Mouse (Mus musculus): ENCODE data around the gene Zfp710.
"Not testable (repeated sequence)": the region's sequence is repeated elsewhere in the genome, so short reads cannot be mapped to it uniquely, and the experiment has no call there.

Gene Zfp710

DNA sequence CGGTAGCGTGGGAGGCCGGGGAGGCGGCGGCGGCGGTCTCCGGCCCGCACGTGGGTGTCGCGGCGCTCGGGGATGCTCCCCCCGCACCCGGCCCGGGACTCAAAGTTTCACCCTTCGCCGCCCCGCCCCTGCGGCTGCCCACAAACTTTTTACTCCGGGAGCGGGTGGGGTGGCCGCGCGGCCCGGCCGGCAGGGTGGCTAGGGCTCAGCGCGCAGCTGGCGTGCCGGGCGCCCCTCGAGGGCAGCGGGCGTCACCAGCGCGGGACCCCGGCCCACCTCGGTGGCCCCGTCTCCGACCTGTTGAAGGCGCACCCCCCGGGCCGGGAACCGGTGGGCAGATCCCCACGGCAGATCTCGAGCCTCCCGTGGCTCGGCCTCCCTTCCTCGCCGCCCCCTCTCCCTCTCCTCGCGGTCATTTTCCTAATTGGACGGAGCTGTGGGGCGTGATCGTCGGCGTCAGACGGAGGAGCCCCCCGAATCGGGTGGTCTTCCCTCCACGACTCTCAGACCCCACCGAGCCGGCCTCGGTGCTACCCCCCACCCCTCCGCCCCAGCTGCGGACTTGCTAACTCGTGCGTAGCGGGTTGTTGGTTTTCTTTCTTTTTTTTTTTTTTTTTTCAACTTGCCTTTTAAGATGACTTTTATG lies 2.5 kb downstream of the Zfp710 start:
- peak; percentile 46 to 55 for DNase-seq (ENCODE audit: low spot score in 2 of 2)

DNA sequence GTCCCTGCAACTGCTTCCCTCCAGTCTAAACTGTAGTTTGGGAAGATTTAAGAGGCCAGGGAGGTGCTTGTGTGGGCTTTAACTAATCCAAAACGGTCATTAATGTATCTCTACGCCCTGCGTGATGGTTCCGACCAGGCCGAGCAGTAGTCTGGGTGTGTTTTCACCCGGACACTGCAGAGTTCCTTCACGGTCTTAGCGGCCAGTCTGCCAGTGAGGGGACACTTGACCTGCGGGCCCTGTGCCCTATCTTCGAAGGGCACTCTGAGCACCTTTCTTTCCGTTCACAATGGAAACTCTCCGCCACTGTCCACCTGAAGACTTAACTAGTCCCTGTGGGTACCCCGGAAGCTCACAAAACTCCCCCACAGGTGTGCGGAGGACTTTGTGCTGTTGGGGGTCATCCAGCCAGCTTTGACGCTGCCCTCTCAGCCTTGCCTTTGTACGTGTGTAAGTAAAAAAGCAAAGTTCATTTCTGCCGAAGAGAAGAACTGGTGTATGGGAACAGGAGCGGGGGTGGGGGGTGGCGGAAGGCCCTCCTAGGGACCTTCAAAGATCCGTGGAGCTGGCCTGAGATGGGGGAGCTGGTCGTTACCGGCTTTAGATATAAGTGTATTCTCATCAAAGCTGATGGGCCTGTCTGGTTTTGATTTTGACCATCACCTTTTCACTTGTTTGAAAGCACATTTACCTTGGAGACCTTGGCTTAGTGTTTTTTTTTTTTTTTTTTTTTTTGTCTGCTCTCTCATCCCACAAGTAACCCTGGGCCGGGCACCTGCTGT lies 3.2 kb downstream of the Zfp710 start:
- DNase-seq (ENCODE audit: low spot score in 2 of 2): no peak

DNA sequence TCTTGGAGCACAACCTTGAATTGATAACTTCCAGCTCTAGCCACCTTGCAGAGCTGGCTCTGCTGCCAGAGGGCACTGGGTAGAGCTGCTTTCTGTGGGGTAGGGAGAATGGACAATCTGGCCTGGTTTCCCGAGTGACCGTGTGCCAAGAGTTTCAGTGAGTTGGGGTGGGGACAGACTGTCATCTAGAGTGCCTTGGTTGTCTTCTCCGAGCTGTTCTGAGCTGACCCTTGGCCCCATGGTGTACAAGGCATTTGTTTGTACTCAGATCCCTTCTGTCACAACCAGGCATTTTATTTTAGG lies 3.8 kb downstream of the Zfp710 start:
- DNase-seq (ENCODE audit: low spot score in 2 of 2): no peak

DNA sequence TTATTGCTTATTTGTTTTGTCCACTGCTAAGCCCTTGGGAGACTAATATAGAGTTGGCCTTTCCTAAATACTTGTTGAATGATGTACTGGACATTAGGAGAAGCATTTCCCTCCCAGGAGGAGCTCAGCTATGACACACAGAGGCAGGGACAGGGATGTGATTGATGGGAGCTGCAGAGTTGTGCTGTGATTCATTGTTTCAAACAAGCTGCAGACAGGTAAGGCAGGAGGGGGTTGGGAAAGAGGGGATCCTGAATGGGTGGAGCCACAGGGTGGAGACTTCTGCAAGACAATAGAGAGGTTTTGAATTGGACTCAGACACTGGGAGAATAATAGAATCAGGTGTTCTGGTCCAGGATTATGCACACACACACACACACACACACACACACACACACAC lies 5.4 kb downstream of the Zfp710 start:
- DNase-seq (ENCODE audit: low spot score in 2 of 2): no peak

DNA sequence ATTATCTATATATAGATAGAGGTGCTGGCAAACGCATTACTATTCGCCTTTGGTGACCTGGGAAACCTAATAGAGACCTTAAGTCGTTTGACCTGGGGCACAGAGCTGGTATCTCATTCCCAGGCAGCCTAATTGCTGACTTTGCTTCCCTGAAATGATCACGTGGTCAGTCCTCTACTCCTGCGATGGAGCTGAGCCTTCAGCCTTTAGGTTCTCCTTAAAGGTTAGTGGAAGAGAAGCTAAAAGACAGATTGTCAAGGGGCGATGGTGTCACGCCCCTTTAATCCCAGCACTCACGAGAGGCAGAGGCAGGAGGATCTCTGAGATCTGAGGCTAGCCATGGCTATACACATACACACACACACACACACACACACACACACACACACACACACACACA lies 5.9 kb downstream of the Zfp710 start:
- DNase-seq (ENCODE audit: low spot score in 2 of 2): no peak

DNA sequence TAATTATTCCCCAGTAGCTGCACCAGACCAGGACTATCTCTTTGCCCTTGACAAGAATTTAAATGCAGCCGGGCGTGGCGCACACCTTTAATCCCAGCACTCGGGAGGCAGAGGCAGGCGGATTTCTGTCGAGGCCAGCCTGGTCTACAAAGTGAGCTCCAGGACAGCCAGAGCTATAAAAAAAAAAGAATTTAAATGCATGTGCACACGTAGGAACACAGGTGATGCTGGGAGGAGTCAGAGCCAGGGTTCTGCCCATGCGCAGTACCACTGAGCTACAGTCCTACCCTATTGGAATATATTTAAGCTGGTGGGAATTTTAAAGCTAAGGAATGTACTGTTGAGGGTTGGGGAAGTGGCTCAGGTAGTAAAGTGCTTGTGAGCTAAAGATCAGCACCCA lies 6.4 kb downstream of the Zfp710 start:
- no peak for DNase-seq (ENCODE audit: low spot score in 2 of 2)

DNA sequence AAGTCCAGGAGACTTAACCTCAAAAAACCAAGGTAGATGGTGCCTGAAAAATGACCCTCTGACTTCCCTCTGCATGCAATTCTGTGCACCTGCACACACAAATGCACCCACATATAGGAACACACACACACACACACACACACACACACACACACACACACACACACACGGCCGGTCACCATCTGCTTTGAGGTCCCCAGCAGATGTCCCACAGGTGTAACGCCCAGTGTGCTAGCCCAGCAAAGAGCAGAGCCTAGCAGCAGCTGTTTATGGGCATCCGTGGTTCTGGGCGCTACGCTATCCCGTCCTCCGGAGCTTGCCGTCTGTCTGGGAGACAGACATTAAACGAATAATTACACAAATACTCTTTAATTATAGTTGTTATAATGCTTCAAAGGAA lies 6.9 kb downstream of the Zfp710 start:
- DNase-seq (ENCODE audit: low spot score in 2 of 2): no peak

DNA sequence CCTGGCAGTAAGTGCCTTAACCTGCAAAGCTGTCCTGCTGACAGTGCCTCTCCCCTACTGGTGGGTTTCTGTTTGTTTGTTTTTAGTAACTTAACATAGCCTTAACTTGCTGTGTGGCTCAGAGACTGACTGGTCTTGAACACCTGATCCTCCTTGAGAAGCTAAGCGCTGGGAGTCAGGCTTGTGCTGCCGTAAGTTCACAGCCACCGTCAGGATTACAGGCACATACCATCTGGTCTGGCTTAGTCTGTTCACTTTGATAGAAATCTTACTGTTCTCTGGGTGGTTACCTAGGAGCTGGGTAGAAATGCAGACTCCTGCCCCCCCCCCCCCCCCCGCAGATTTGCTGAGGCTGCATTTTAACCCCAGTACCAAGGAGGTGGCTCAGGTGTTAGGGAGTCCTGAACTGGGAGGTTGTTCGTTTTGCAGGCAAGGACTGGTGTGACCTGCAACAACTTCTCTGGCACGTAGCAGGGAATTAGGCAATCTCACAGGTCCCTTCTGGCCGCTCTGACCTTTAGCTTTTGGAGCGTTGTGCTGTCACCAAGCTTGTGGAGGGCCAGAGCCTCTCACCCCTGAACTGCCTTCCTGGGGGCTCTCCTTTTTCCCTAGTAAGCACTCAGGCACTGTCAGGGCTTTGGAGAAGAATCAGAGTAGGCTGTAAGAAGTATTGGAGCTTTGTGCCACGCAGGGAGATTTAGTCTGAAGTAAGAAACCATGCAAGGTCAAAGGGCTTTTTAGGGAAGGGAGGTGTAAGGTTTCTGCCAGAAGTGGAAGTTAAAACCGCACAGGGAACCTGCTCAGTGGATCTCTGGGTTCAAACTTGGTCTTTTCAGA lies 7.8 kb downstream of the Zfp710 start:
- DNase-seq (ENCODE audit: low spot score in 2 of 2): no peak

DNA sequence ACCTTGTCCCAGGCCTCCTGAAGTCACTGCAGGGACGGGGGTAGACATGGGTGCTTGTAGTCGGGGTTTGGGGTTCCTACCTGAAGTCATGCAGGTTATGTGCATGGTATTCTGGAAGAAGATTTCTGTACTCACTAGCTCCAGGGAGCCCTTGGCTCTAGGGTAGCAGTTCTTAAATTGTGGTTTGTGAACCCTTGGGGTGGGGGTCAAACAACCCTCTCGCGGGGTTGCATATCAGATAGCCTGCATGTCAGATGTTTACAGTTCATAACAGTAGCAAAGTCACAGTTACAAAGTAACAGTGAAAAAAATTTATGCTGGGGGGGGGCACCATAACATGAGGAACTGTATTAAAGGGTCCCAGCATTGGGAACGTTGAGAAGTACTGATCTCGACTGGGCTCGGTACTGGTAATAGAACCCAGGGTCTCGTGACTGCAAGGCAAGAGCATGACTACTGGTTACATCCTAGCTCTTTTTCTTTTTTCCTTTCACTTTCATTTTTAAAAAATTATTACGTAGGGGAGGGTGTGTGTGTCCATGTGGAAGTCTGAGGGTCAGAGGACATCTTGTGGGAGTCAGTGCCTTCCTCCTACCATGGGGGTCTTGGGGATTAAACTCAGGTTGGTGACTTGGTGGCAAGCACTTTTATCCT lies 8.6 kb downstream of the Zfp710 start:
- DNase-seq (ENCODE audit: low spot score in 2 of 2): no peak

DNA sequence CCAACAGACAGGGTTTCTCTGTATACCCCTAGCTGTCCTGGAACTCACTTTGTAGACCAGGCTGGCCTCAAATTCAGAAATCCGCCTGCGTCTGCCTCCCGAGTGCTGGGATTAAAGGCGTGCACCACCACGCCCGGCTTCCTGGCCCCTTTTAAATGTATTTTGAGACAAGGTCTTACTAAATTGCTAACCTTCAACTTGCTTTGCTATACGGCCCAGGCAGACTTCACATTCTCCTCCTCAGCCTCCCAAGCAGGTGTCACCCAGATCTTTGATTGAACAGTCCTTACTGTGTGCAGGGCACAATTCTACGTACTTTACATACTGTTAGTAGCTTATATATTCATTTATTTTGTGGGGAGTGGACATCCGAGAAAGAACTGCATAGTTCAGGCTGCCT lies 9.2 kb downstream of the Zfp710 start:
- no peak for DNase-seq (ENCODE audit: low spot score in 2 of 2)

DNA sequence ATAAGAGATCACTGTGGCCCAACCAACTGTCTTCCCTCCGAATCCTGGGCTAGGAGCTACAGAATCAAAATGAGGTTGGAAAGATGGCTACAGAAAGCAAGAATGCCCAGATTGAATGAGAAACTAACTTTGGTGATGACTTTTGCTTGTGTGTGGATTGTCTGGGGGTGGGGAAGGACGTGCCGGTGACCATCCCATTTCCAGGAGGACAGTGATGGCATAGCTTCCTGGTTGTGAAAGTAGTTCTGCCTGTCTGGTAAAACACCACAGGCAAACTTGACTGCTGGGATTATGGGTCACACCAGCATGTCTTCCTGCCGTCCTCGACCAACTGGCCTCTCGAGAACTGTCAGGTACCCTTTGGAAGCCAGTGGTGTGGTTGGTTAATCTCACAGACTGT lies 10.5 kb downstream of the Zfp710 start:
- DNase-seq (ENCODE audit: low spot score in 2 of 2): no peak

DNA sequence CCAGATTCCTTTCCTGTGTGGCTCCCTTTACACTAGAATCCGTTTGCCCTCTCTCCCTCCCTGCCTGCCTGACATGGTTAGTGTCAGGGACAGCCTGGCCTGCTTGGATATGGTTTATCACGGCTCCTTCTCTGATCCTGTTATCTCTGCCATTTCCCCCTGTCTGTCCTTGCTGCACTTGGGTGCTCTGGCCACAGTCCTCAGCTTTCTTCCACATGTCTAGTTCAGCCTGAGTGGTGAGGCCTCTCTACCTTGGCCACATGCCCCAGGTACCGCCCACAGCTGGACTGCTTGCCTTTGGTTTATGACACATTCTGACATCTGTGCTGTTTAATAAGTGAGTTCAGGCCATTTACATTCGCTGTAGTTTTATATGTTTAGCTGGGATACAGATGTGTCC lies 11.1 kb downstream of the Zfp710 start:
- no peak for DNase-seq (ENCODE audit: low spot score in 2 of 2)

DNA sequence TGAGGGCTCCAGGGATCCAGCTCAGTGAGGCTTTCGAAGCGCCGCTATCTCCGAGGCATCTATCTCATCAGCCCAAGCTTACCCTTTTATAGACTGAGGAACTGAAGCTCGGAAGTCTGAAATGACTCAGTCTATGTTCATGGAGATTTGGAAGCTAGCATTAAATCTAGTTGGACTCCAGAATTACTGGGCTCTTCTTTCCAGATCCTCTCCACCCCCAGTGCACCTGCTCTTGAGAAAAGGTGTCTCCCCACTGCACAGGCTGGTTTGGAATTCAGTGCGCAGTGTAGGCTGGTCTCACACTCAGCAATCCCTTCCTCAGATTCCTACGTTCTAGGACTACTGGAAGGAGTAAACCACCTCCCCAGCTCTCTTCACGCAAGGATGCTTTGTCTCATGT lies 15.1 kb downstream of the Zfp710 start:
- DNase-seq (ENCODE audit: low spot score in 2 of 2): no peak

DNA sequence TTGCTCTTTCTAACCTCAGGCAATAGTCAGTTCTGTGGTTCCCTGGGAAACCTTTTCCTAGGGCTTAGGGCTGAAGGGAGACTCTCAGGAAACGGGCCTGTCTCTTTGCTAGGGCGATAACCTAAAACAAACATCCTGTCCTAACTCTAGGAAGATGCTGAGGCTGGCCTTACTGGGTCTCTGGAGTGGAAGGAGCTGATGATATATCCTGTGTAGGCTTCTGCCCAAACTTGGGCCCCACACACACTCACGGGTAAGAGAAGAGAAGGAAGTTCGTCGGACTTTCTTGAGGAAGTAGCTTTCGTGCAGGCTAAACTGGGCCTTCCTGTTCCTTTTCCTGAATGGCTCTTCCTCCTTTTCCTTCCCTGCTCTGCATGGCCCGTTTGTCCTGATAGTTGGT lies 19.6 kb downstream of the Zfp710 start:
- DNase-seq (ENCODE audit: low spot score in 2 of 2): no peak

DNA sequence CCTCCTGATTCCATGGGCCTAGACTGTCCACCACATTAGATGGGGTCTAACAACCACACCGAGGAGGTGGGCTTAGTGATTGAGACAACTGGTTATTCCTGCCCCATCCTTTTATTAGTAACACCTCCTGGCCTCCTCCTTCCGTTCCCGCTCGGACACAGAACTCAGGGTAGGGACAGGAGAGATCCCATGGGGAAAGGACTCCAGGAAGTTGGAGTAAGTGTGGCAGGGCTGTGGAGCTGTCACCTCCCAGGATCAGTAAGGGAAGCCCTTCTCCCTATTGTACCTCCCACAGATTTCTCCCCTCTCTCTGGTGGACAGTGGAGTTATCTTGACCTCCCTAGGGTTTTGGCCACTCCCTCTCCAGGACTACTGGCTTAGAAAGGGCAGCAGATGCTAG lies 22.4 kb downstream of the Zfp710 start:
- DNase-seq (ENCODE audit: low spot score in 2 of 2): no peak

DNA sequence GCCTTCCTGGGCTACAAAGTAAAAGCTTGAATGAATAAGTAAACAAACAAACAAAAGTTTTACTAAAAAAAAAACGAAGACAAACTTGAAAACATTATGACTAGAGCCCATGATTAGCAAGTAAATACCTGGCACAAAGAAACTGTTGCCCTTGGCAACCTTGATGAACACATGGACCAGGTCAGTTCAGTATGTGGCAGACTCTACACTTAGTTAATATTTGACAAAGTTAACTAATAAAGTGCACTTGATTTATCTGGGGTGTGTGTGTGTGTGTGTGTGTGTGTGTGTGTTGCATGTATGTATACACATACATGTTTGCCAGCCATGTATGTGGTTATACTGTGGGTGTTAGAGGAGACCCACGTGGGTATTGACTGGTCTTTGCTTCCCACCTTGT lies 25.1 kb downstream of the Zfp710 start:
- DNase-seq (ENCODE audit: low spot score in 2 of 2): no peak

DNA sequence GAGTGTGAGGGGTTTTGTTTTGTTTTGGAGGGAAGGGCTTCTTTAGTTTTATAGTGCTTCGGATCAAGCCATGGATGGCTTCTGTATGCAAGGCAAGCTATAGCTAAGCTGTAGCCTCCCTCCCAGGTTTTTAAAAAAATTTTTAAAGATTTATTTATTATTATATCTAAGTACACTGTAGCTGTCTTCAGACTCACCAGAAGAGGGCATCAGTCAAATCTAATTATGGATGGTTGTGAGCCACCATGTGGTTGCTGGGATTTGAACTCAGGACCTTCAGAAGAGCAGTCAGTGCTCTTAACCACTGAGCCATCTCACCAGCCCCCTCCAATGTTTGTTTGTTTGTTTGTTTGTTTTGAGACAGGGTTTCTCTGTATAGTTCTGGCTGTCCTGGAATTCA lies 25.8 kb downstream of the Zfp710 start:
- not testable (repeated sequence) for DNase-seq (ENCODE audit: low spot score in 2 of 2)

DNA sequence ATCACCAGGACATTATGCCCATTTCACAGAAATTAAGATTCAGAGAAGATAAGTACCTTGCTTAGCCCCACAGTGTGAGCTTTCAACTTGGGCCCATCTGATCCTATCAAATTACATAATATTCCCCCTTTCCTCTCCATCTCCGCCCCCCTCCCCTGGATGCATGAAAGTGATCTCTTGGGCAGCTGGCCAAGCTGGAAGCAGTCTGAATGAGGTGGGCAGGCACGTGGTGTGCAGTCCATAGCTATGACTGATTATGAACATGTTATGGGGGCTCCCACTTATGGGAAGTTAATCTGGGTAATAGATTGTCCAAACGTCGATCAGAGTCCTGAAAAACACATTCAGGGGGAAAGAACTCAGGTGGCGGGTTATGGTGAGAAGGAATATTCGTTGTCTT lies 27.2 kb downstream of the Zfp710 start:
- no peak for DNase-seq (ENCODE audit: low spot score in 2 of 2)

DNA sequence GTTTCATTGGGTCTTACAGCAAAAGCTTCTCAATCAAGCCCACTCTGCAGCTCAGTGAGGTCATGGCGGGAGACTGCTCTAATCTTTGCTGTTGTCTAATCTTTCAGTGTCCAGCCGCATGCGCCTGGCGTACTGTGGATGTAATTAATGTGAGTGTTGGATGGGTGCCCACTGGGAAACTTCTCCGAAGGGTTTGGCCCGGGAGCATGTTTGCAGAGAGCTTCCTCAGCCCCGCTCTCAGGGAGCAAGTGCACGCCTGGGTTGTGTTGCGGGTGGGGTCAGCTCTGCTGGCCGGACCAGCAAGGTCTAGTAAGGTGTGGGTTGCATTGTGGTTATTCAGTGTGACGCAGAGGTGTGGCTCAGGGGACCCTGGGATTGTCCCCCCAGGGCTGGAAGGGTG lies 27.6 kb downstream of the Zfp710 start:
- peak in 1 of 2 experiments; percentile 47 for DNase-seq (ENCODE audit: low spot score in 2 of 2)

DNA sequence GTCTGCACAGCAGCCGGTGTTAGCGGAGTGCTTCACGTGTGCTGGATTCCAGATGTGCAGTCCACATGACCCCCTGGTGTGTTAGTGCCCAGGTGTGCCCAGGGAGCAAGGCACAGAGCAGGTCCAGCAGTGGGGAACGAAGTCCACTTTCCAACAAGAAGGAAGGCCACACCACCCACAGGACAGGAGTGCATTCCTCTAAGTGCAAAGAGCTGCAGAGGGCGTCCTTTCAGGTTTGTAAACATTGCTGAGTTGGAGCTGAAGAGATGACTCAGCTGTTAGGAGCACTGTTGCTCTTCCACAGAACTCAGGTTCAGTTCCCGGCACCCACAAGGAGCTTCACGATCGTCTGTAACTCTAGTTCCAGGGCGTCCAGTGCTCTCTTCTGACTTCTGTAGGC lies 28.5 kb downstream of the Zfp710 start:
- no peak for DNase-seq (ENCODE audit: low spot score in 2 of 2)

DNA sequence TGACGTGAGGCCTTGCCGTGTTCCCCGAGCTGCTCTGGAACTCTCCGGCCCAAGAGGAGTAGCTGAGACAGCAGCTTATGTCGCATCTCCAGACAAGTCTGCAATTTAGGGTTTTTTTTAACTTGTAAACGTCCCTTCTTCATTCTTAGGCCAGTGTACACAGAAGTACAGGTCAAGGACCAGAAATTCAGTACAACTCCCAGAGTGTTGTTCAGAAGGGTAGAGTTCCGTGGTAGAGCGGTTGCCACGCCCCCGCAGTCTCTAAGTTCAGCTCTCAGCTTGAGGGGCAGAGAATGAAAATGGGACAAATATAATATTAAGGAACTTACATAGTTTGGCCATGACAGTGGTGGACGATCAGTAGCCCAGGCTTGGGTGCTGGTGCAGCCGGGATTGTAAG lies 31.2 kb downstream of the Zfp710 start:
- DNase-seq (ENCODE audit: low spot score in 2 of 2): no peak

DNA sequence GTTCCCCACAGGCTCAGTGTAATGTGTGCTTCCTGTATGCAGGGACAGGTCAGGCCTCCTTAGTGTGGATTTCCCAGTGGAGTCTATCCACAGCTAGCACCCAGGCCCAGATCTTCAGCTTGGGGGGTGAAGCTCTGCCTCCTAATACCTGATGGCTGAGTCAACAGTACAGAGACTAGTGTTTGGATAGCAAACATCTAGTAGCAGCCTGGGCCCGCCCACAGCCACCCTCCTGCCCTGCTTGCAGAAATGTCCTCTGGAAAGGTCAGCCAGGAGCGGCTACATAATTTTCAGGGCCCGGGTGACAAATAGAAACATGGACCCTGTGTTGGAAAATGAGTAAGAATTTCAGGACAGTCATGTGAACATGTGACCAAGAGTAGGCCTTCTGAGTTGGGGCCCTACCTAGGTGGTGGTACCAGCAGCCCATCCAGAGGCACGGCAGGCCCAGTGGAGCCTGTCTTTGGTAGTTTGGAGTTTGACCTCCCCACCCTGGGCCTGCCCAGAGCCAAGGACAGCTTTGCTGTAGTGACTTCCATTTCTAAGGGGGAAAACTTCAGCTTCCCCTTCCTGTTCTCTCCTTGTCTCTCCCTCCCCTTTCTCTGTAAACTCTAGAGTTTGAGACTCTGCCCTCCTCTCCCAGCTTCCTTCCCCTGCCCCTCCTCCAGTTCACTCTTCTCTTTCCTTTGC lies 32.5 kb downstream of the Zfp710 start:
- DNase-seq (ENCODE audit: low spot score in 2 of 2): no peak
